Mouse (Mus musculus) stomach, embryonic 15.5 days (tissue): ENCODE results near the gene Lancl2. TPM values are rescaled to one million over a fixed set of nuclear protein-coding genes. Genes with fewer than 3 reads are reported as not detected.

Experiments
- ATAC-seq: fragments of 200-750 bp; cut with Nextera tagmentation; 2 replicates; pipeline ENCODE4 v1.8.0; 2017; ENCODE audit warnings: low read depth, moderate number of reproducible peaks, moderate TSS enrichment; ENCODE audit not compliant: insufficient read depth, low FRiP score
- H3K27ac ChIP-seq: fragments of 300-500 bp; sonication (generic); 2 replicates; pipeline ENCODE4 v1.5.1; 2015; ENCODE audit warnings: mild to moderate bottlenecking, inconsistent platforms
- H3K27me3 ChIP-seq: fragments of 300-500 bp; sonication (generic); replicated peaks from 2 replicates; pipeline ENCODE4 v1.6.1; 2015; ENCODE audit warnings: inconsistent platforms
- H3K36me3 ChIP-seq: fragments of 300-500 bp; sonication (generic); 2 replicates; pipeline ENCODE4 v1.6.1; 2015; ENCODE audit warnings: inconsistent platforms
- H3K4me1 ChIP-seq: fragments of 300-500 bp; sonication (generic); 2 replicates; pipeline ENCODE4 v1.6.1; 2015; ENCODE audit warnings: inconsistent platforms
- H3K4me2 ChIP-seq: fragments of 300-500 bp; sonication (generic); 2 replicates; pipeline ENCODE4 v1.6.1; 2015; ENCODE audit warnings: mild to moderate bottlenecking, inconsistent platforms
- H3K4me3 ChIP-seq: fragments of 300-500 bp; sonication (generic); replicated peaks from 2 replicates; pipeline ENCODE4 v1.5.1; 2015; ENCODE audit warnings: inconsistent platforms
- H3K9ac ChIP-seq: fragments of 300-500 bp; sonication (generic); 2 replicates; pipeline ENCODE4 v1.6.1; 2015; ENCODE audit warnings: inconsistent platforms
- H3K9me3 ChIP-seq: fragments of 300-500 bp; sonication (generic); 2 replicates; pipeline ENCODE4 v1.6.1; 2016; ENCODE audit warnings: inconsistent platforms
- WGBS: fragments of 180-500 bp; shearing (Covaris S2); methylation state at CpG from one replicate; pipeline ENCODE4 v1.1.7; 2015; 5-methylcytosine and 5-hydroxymethylcytosine counted together
- polyA plus RNA-seq: library from polyadenylated mRNA; unstranded; fragments of >200 nt; fragmentation: Nextera tagmentation; extraction: Ambion mirVana; gene quantifications from 2 replicates; pipeline ENCODE4 v1.2.1, GENCODE M21; 2015

Lancl2 gene
- 19.5 and 21.6 TPM in 2 replicates for polyA plus RNA-seq

DNA sequence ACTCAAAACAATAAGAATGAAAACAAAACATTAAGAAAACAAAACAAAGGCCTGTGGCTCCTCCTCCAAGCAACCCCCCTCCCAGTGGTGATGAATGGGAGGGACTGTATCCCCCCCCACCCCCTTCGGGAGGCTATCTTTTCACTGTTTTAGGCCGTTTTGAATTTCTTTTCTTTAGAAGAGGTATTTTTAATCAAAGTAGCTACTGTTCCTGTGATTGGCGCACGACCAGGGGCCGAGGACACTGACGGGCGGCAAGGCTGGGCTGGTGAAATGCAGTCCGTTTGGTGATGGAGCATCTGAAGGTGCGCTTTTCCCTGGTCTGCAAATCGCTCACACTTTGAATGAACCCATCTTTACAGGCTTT lies at the start of gene Lancl2:
Gene Lancl2, plus strand, starts transcription at position 165 of the 367 bp plus-strand sequence.
- peaks cover 4% of the 10 kb centered on the region; the same call in 1 of the 2 replicates for H3K4me1 ChIP-seq
- ATAC-seq: peak; percentile 1; the same call in 1 of the 2 replicates
- peak within 1 kb of the TSS; percentile 90 for H3K9ac ChIP-seq
- H3K4me2 ChIP-seq: peak within 1 kb of the TSS; percentile 69
- no peaks in the 10 kb centered on the region for H3K27me3 ChIP-seq
- WGBS: under 1% methylated on average over 10 of the region's 10 CpGs
- no peaks in the 10 kb centered on the region for H3K36me3 ChIP-seq
- H3K27ac ChIP-seq: peak within 1 kb of the TSS; percentile 97
- no peaks in the 10 kb centered on the region for H3K9me3 ChIP-seq
- peak within 1 kb of the TSS; percentile 83 for H3K4me3 ChIP-seq

DNA sequence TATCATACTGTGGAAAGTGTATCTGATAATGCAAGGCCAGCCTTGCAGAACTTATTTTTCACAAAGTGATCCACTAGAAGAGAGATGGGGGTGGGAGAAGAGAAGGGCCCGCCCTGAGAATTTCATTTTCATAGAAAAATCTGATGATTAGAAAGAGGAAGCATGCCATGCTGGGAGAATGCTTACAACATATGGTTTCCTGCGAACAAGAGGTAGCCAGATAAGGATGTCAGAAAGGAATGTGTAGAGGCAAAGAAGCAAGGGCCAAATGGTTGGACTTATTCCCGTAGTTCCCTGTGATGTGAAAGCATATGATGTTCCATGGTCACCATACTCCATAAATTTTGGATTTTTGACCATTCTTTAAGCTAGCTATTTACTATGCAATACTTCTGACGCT lies 41.0 kb upstream of the Lancl2 start:
- WGBS: 70% methylated on average over 4 of the region's 4 CpGs
- H3K9ac ChIP-seq: no peak overlapping the region
- no peaks in the 10 kb centered on the region for H3K27me3 ChIP-seq
- H3K4me3 ChIP-seq: no peak overlapping the region
- H3K9me3 ChIP-seq: no peaks in the 10 kb centered on the region
- no peaks in the 10 kb centered on the region for H3K36me3 ChIP-seq
- no peak overlapping the region for H3K27ac ChIP-seq
- no peak for ATAC-seq
- no peak overlapping the region for H3K4me2 ChIP-seq
- no peaks in the 10 kb centered on the region for H3K4me1 ChIP-seq

DNA sequence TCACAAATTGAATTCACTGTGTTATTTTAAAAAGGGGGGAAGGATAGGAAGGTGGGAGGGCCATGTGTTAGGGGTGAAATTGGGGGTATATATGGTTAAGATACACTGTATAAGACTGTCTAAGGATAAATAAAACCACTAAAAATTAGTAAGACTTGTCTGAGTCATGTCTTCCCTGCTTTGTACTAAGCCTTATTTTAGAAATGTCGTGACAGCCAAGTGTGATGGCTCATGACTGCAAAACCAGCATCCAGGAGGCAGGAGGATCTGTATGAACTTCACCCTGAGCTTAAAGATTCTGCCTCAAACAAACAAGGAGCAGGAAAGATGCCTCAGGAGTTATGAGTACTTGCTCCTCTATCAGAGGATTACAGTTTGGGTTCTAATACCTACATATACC lies 18.2 kb upstream of the Lancl2 start:
- Histone ChIP-seq H3K4me1 (no peaks in the 10 kb centered on the region), H3K4me3 (no peak overlapping the region), H3K27ac (no peak overlapping the region), H3K4me2 (no peak overlapping the region), H3K9me3 (no peaks in the 10 kb centered on the region), H3K27me3 (no peaks in the 10 kb centered on the region), H3K9ac (no peak overlapping the region), H3K36me3 (peaks cover 7% of the 10 kb centered on the region; the same call in 1 of the 2 replicates)
- 84% methylated on average over 1 of the region's 1 CpGs for whole genome bisulfite sequencing
- no peak for ATAC-seq

DNA sequence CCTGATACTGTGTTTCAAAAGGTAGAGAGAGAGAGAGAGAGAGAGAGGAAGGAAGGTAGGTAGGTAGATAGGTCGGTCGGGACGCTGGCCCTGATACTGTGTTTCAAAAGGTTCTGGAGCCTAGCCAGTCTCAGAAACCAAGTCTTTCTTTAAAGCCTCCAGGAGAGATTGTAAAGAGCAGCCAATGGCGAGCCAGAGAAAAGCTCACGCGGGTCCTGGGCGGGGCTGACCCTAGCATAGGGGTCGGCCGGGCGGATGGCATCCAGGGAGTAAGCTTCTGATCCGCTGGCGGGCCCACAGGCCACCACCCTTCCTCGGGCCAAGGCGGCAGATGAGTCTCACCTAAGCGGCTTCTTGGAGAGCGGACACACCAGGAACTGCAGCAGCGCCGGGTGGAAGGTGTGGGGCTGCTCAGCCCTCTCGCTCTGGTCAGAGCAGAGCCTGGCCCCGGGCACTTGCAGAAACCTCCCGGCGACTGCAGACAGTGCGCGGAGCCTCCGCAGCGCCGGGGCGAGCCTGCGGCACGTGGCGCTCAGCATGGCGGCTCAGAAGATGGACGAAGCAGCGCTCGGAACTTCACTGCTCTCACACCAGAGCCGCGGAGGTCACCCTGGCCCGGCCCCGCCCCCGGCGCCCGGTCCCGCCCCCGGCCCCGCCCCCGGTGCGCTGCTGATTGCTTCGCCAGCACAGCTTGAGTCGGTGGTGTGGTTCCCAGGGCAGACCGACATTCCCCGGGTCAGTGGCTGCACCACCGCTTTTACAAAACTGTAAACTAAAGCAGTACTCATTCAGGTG lies 10.7 kb upstream of the Lancl2 start, which contains the start of gene Pyurf:
Gene Pyurf, minus strand, starts transcription at position 612 of the 795 bp plus-strand sequence.
- H3K36me3 ChIP-seq: peaks cover 6% of the 10 kb centered on the region; the same call in 1 of the 2 replicates
- H3K27ac ChIP-seq: peak within 1 kb of the TSS; percentile 95
- peak within 1 kb of the TSS; percentile 74 for H3K4me2 ChIP-seq
- H3K4me3 ChIP-seq: peak within 1 kb of the TSS; percentile 83
- H3K9me3 ChIP-seq: no peaks in the 10 kb centered on the region
- under 1% methylated on average over 51 of the region's 52 CpGs for WGBS
- ATAC-seq: peak; percentile 97
- no peaks in the 10 kb centered on the region for H3K27me3 ChIP-seq
- peaks cover 2% of the 10 kb centered on the region; the same call in 1 of the 2 replicates for H3K4me1 ChIP-seq
- peak within 1 kb of the TSS; percentile 84 for H3K9ac ChIP-seq

DNA sequence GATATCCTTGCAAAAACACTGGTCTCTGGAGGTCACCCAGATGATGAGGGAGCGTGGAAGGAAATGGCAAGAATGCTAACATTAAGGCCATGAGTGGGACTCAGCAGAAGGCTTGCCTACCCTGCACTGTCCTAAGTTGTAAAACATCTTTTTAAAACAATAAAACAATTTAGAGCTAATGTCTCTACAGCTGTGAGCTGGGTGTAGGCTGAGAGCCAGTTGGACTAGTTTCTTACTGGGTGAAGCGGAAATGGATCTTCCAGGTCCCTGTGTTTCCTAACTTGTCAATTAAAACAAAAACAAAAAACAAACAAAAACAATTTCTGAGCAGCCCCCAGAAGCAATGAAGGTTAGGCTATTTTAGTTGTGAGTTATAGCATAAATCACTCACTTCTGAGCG lies 9.2 kb upstream of the Lancl2 start:
- Histone ChIP-seq H3K9ac (no peak overlapping the region), H3K4me2 (no peak overlapping the region), H3K4me3 (no peak overlapping the region), H3K27ac (no peak overlapping the region), H3K4me1 (peaks cover 2% of the 10 kb centered on the region; the same call in 1 of the 2 replicates), H3K36me3 (no peaks in the 10 kb centered on the region), H3K9me3 (no peaks in the 10 kb centered on the region), H3K27me3 (no peaks in the 10 kb centered on the region)
- 84% methylated on average over 3 of the region's 3 CpGs for WGBS
- no peak for ATAC-seq

DNA sequence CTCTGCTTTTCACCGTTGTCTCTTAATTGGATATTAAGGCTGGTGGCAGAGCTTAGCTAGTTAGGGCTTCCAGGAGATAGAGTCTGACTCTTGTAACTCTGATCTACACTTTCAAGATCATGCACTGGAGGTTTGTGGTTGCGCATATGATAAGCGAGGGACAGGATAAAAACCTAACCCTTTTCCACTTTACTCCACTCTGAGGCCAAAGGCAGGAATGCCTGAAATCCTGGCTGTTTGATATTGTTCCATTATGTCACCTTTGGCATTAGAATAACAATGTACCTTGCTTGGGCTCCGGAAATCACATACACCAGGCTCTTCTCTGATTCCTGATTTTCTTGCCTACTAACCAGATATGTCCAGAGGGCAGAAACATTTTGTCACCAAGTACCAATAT lies 654 bp upstream of the Lancl2 start:
- Histone ChIP-seq H3K27ac (no peak overlapping the region), H3K9me3 (no peaks in the 10 kb centered on the region), H3K4me1 (peaks cover 4% of the 10 kb centered on the region; the same call in 1 of the 2 replicates), H3K27me3 (no peaks in the 10 kb centered on the region), H3K9ac (no peak overlapping the region), H3K4me3 (0 out of 2 replicates have a peak overlapping the region, but pooled peaks have one; percentile 9), H3K36me3 (no peaks in the 10 kb centered on the region), H3K4me2 (no peak overlapping the region)
- 69% methylated on average over 4 of the region's 4 CpGs for WGBS
- ATAC-seq: no peak

DNA sequence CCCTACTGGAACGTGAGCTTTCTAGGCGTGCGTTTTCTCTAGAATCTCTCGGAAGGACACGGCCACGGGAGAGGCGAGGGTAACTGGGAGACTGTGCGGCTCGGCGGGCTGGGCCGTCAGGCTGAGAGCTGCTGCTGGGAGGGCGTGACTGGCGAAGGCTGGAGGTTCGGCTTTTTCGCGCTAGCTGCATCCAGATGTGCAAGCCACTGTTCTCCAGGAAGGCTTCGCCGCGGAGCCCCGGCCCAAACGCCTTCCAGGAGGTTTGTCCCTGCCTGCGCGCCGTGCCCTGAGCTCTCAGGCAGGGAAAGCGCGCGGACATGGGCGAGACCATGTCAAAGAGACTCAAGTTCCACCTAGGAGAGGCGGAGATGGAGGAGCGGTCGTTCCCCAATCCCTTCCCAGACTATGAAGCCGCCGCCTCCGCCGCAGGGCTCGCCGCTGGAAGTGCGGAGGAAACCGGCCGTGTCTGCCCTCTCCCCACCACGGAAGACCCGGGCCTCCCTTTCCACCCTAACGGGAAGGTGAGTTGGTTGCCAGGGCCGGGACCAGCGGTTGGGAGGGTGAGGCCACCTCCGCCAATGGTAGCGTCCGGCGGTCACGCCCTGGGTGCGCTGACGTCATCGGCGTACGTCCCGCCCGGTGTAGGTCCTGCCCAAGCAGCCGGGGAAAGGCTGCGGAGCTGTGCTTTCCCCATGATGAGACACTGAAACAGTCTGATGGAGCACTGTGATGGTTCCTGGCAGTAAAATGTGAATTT lies 581 bp downstream of the Lancl2 start:
- no peaks in the 10 kb centered on the region for H3K27me3 ChIP-seq
- H3K9me3 ChIP-seq: no peaks in the 10 kb centered on the region
- peak overlapping the region; percentile 83 for H3K4me3 ChIP-seq
- peak; percentile 100 for ATAC-seq
- peak overlapping the region; percentile 97 for H3K27ac ChIP-seq
- H3K36me3 ChIP-seq: no peaks in the 10 kb centered on the region
- peaks cover 4% of the 10 kb centered on the region; the same call in 1 of the 2 replicates for H3K4me1 ChIP-seq
- H3K4me2 ChIP-seq: peak overlapping the region; percentile 69
- H3K9ac ChIP-seq: peak overlapping the region; percentile 90
- WGBS: under 1% methylated on average over 59 of the region's 59 CpGs

DNA sequence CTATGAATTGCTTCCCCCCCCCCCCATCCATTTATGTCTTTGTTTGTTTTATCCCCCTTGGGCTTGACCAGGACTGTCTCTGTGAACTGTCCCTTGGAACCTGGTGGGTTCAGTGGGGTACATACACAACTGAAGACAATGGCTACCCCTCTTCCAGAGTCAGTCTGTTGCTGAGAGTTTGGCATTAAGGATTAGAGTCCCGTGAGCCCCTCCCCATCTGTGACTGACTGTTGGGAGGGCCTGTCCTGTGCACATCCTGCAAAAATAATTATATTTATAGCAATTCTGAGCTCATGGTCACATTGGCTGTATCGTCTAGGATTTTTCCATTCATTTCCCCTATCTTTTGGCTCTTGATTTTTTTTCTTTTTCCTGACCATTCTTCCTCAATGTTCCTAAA lies 1.4 kb downstream of the Lancl2 start:
- no peaks in the 10 kb centered on the region for H3K27me3 ChIP-seq
- H3K4me2 ChIP-seq: peak overlapping the region; percentile 69
- ATAC-seq: 0 out of 2 replicates have a peak, but pooled peaks have one; percentile 3
- H3K27ac ChIP-seq: peak overlapping the region; percentile 97; the same call in 1 of the 2 replicates
- H3K4me1 ChIP-seq: peaks cover 4% of the 10 kb centered on the region; the same call in 1 of the 2 replicates
- WGBS: 20% methylated on average over 2 of the region's 2 CpGs
- H3K4me3 ChIP-seq: peak overlapping the region; percentile 83
- no peaks in the 10 kb centered on the region for H3K9me3 ChIP-seq
- no peaks in the 10 kb centered on the region for H3K36me3 ChIP-seq
- peak overlapping the region; percentile 90; the same call in 1 of the 2 replicates for H3K9ac ChIP-seq

DNA sequence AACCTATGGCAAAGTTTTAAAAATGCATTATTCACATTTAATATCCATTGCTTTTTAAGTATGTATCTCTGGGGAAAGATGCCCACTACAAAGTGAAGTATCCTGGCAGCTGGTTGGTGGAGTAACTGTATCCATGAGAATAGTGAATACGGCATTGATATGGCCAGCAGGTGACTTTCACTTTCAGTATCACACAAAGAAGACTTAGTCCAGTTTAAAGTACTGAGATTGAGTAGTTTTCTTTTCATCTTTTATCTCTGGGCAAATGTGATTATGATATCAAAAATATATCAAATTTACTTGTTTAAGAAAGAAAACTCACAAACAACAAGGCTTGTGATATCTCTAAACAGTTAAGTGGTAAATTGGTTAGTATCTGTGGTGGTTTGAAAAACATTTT lies 4.4 kb downstream of the Lancl2 start:
- WGBS: 95% methylated on average over 1 of the region's 1 CpGs
- no peak for ATAC-seq

DNA sequence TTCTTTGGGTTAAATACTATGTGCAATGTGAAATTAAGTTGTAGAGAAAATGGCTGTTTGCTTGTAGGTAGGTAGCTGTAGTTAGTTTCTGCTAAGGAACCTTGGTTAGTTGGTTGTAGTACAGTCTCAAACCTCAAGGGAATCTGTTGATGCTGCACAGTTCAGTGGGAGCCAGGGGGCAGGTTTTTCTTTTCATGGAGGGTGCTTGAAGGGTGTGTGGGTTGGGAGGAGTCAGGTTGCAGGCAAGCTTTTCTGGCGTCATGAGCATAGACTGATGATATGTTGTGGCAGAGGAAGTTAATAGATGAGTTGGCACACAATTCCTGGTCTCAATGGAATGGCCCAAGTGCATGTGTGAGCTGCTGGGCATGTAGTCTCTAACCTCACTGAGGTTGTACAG lies 9.4 kb downstream of the Lancl2 start:
- Histone ChIP-seq H3K36me3 (no peaks in the 10 kb centered on the region), H3K9me3 (no peaks in the 10 kb centered on the region), H3K4me1 (no peaks in the 10 kb centered on the region), H3K27me3 (no peaks in the 10 kb centered on the region), H3K9ac (no peak overlapping the region), H3K4me2 (no peak overlapping the region), H3K27ac (no peak overlapping the region), H3K4me3 (no peak overlapping the region)
- WGBS: 13% methylated on average over 1 of the region's 1 CpGs
- ATAC-seq: no peak

More for the DNA sequence above, 4.4 kb downstream of the Lancl2 start:
- Histone ChIP-seq H3K27me3 (no peaks in the 10 kb centered on the region), H3K4me1 (peaks cover 2% of the 10 kb centered on the region; the same call in 1 of the 2 replicates), H3K36me3 (no peaks in the 10 kb centered on the region), H3K9ac (no peak overlapping the region), H3K27ac (no peak overlapping the region), H3K9me3 (no peaks in the 10 kb centered on the region), H3K4me2 (no peak overlapping the region), H3K4me3 (no peak overlapping the region)

DNA sequence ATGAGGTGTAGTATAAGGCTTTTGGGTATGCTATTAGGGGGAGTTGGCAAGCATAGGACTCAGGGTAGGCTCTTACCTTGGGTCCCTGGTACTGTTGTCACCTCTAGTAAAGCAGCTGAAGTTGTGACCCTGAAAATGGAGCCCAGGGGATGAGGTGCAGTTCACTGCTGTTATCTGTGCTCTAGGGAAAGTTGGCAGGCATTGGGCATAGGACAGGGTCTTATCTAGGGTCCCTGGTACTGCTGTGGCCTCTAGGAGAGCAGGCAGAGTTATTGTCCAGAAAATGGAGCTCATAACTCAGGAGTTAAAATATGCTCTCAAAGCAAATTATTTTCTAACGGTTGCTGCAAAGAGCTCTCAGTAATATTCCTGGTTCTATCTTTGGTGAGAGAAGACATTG lies 19.0 kb downstream of the Lancl2 start:
- Histone ChIP-seq H3K4me1 (no peaks in the 10 kb centered on the region), H3K9me3 (no peaks in the 10 kb centered on the region), H3K27ac (no peak overlapping the region), H3K36me3 (no peaks in the 10 kb centered on the region; the same call in 1 of the 2 replicates), H3K4me2 (no peak overlapping the region), H3K9ac (no peak overlapping the region), H3K4me3 (no peak overlapping the region), H3K27me3 (no peaks in the 10 kb centered on the region)
- ATAC-seq: no peak
- 92% methylated on average over 1 of the region's 1 CpGs for WGBS

DNA sequence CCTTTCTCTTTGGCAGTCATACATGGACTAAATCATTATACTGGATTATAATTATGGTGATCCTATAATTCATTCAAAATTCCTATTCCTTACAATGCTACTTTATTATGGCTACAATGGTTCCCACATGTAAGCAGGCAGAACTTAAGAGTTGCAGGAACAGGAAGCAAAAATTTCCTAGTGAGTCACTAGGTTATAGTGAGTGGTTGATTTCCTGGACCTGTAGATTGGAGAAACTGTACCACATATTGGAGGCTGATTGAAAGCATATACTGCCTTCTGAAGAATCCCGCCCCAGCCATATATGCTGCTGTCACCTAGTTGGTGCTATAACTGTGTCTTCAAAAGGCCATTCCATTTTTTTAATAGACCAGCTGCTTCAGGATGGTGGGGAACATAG lies 40.4 kb downstream of the Lancl2 start:
- 88% methylated on average over 1 of the region's 1 CpGs for WGBS
- Histone ChIP-seq H3K36me3 (no peaks in the 10 kb centered on the region), H3K9ac (no peak overlapping the region), H3K27me3 (no peaks in the 10 kb centered on the region), H3K4me1 (no peaks in the 10 kb centered on the region), H3K27ac (no peak overlapping the region), H3K4me3 (no peak overlapping the region), H3K4me2 (no peak overlapping the region), H3K9me3 (no peaks in the 10 kb centered on the region)
- no peak for ATAC-seq
